Mouse (Mus musculus): ENCODE data around the gene Gm21761. TPM values are rescaled to one million over a fixed set of nuclear protein-coding genes. Genes with fewer than 3 reads are reported as not detected.
"Not testable (repeated sequence)": the region's sequence is repeated elsewhere in the genome, so short reads cannot be mapped to it uniquely, and the experiment has no call there.

Gm21761 gene
- polyA plus RNA-seq (2012) = not detected in 2 replicates

DNA sequence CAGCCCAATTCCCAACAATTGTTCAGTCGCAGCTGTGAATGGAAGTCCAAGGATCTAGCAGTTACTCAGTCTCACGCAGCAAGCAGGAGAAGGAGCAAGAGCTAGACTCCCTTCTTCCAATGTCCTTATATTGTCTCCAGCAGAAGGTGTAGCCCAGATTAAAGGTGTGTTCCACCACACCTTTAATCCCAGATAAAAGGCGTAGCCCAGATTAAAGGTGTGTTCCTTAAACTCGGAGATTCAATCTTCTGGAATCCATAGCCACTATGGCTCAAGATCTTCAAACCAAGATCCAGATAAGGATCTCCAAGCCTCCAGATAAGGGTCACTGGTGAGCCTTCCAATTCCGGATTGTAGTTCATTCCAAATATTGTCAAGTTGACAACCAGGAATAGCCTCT, at the start of gene Gm21761:
Gene Gm21761, minus strand, starts transcription at position 101 of the 400 bp plus-strand sequence.
- H3K4me1 ChIP-seq (ENCODE audit: control insufficient read depth); H3K36me3 ChIP-seq (ENCODE audit: control insufficient read depth): not testable (repeated sequence)

DNA sequence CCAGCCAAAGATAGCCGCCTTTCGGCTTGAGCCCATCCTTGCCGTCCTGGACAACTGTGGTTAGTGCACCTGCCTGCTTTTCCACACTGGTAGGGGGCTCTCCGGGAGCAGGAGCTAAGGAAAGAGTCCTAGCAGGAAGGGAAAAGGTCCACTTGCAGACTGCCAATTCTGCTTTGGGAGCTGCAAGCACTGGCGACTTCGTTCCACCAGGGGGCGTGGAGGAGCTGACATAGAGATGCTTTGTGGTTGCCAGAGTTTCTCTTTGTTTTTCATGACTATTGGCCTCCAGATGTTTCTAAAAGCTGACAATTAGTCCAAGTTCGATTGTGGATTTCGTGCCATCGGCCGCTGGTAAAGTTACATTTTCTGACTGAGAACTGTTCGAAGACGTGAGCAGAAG, 40.1 kb upstream of the Gm21761 start:
- not testable (repeated sequence) for H3K4me3 ChIP-seq (replicated peaks); H3K4me1 ChIP-seq (ENCODE audit: control insufficient read depth); H3K36me3 ChIP-seq (ENCODE audit: control insufficient read depth); H3K9me3 ChIP-seq (ENCODE audit: control insufficient read depth, low read length)
- H3K27me3 ChIP-seq (ENCODE audit: control insufficient read depth) = peaks cover 12% of the 10 kb centered on the region

More for the DNA sequence above, at the start of gene Gm21761:
- H3K9me3 ChIP-seq (ENCODE audit: control insufficient read depth, low read length); H3K27me3 ChIP-seq (ENCODE audit: control insufficient read depth); H3K4me3 ChIP-seq (replicated peaks): not testable (repeated sequence)

DNA sequence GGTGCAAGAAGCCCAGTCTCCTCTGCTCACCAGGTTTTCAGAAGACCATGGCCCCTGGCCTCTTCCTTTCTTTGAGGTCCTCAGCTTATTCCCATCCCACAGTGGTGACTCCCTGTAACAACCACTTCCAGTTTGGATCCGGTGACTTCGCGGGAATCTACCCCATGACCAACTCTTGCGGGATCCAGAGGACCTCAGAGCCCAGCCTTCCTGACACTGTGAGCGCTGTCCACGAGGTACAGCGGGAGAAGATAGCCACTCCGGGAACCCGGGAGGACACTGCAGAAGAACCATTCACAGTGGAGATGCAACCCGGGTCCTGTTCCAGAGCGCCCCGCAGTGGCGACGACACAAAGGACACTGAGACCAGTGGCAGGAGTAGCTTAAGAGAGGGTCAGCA, 39.1 kb upstream of the Gm21761 start:
- H3K4me1 ChIP-seq (ENCODE audit: control insufficient read depth) = not testable (repeated sequence)

DNA sequence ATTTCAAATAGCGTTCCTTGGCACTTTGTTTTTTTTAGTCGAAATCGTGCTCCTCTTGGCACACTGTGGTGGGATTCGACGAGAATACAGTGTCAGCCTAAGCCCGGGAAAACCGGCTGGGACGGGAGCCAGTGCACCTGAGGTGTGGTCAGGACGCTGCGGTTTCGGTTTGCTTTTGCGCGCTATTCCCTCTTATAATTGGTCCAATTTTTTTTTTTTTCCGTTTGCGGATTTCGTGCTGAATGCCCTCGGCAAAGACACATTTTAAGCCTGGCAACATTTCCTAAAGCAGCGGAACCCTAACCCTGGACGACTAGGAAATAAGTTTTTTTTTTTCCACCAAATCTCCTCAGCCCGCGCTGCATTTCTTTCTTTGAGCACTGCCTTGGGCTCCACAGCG, 36.9 kb upstream of the Gm21761 start:
- H3K4me3 ChIP-seq (replicated peaks); H3K36me3 ChIP-seq (ENCODE audit: control insufficient read depth); H3K4me1 ChIP-seq (ENCODE audit: control insufficient read depth); H3K9me3 ChIP-seq (ENCODE audit: control insufficient read depth, low read length): not testable (repeated sequence)
- H3K27me3 ChIP-seq (ENCODE audit: control insufficient read depth) = peaks cover 12% of the 10 kb centered on the region

More for the DNA sequence above, 39.1 kb upstream of the Gm21761 start:
- not testable (repeated sequence) for H3K4me3 ChIP-seq (replicated peaks); H3K9me3 ChIP-seq (ENCODE audit: control insufficient read depth, low read length); H3K36me3 ChIP-seq (ENCODE audit: control insufficient read depth)
- H3K27me3 ChIP-seq (ENCODE audit: control insufficient read depth) = peaks cover 12% of the 10 kb centered on the region

- not testable (repeated sequence) for H3K4me1 ChIP-seq (ENCODE audit: control insufficient read depth); H3K36me3 ChIP-seq (ENCODE audit: control insufficient read depth); H3K4me3 ChIP-seq (replicated peaks); H3K9me3 ChIP-seq (ENCODE audit: control insufficient read depth, low read length)
- H3K27me3 ChIP-seq (ENCODE audit: control insufficient read depth) = peaks cover 12% of the 10 kb centered on the region
Observed at GRCm38 (mm10) chr13:119965302-119965952, 36.4 kb upstream of the Gm21761 start.

- not testable (repeated sequence) for H3K4me1 ChIP-seq (ENCODE audit: control insufficient read depth); H3K36me3 ChIP-seq (ENCODE audit: control insufficient read depth); H3K4me3 ChIP-seq (replicated peaks); H3K9me3 ChIP-seq (ENCODE audit: control insufficient read depth, low read length)
- H3K27me3 ChIP-seq (ENCODE audit: control insufficient read depth) = peaks cover 12% of the 10 kb centered on the region
Observed at GRCm38 (mm10) chr13:119962856-119963255, 33.8 kb upstream of the Gm21761 start.

- not testable (repeated sequence) for H3K9me3 ChIP-seq (ENCODE audit: control insufficient read depth, low read length); H3K27me3 ChIP-seq (ENCODE audit: control insufficient read depth); H3K36me3 ChIP-seq (ENCODE audit: control insufficient read depth); H3K4me1 ChIP-seq (ENCODE audit: control insufficient read depth); H3K4me3 ChIP-seq (replicated peaks)
Observed at GRCm38 (mm10) chr13:119955567-119955966, 26.5 kb upstream of the Gm21761 start.

DNA sequence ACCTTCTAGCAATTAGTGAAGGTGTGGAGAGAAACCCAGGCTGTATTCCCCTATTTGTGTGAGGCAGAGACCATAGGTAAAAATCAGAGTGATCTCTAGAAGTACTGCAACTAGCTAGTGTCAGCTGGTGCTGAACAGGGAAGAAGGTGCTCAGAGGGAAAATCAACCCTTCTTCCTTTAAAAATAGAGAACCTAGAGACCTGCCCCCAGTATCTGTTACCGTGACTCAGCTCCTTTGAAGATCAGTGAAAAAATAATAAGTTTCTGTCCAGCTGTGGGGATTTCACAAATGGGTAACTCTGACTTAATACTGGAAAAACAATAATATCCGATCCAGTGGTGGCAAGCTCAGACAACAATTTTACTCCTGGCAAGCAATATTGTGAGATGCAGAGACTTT, 26.0 kb upstream of the Gm21761 start:
- not testable (repeated sequence) for H3K9me3 ChIP-seq (ENCODE audit: control insufficient read depth, low read length); H3K4me3 ChIP-seq (replicated peaks); H3K36me3 ChIP-seq (ENCODE audit: control insufficient read depth); H3K27me3 ChIP-seq (ENCODE audit: control insufficient read depth); H3K4me1 ChIP-seq (ENCODE audit: control insufficient read depth)

GRCm38 (mm10) chr13:119950706-119951105, 21.6 kb upstream of the Gm21761 start, which contains the start of gene B020031M17Rik:
Gene B020031M17Rik (minus strand): TSS chr13:119950806.
- H3K27me3 ChIP-seq (ENCODE audit: control insufficient read depth); H3K9me3 ChIP-seq (ENCODE audit: control insufficient read depth, low read length); H3K4me1 ChIP-seq (ENCODE audit: control insufficient read depth); H3K4me3 ChIP-seq (replicated peaks); H3K36me3 ChIP-seq (ENCODE audit: control insufficient read depth): not testable (repeated sequence)

- not testable (repeated sequence) for H3K9me3 ChIP-seq (ENCODE audit: control insufficient read depth, low read length)
Observed at GRCm38 (mm10) chr13:119924597-119925340, 4.3 kb downstream of the Gm21761 start.

GRCm38 (mm10) chr13:119916966-119917722, 11.9 kb downstream of the Gm21761 start:
- not testable (repeated sequence) for H3K4me3 ChIP-seq (replicated peaks); H3K9me3 ChIP-seq (ENCODE audit: control insufficient read depth, low read length); H3K36me3 ChIP-seq (ENCODE audit: control insufficient read depth); H3K4me1 ChIP-seq (ENCODE audit: control insufficient read depth); H3K27me3 ChIP-seq (ENCODE audit: control insufficient read depth)

More at GRCm38 (mm10) chr13:119924597-119925340, 4.3 kb downstream of the Gm21761 start:
- H3K4me1 ChIP-seq (ENCODE audit: control insufficient read depth); H3K27me3 ChIP-seq (ENCODE audit: control insufficient read depth); H3K36me3 ChIP-seq (ENCODE audit: control insufficient read depth); H3K4me3 ChIP-seq (replicated peaks): not testable (repeated sequence)

DNA sequence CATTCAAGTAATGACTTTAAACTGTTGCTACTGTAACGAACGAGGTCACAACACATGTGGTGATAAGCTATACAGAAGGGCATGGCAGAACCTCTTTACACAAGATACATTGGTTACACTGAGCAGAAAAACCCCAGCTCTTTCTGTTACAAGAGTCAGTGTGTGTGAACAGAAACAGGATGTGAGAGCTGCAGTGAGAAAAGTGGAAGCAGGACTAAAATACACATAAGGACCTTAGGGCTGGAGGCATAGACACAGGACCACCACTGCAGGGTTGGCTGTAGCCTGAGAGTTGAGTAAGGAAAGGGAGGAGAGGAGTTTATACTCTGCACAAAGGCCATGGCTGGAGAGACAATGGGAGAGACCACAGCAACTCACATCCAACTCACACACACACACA, 12.6 kb downstream of the Gm21761 start:
- not testable (repeated sequence) for H3K4me3 ChIP-seq (replicated peaks); H3K36me3 ChIP-seq (ENCODE audit: control insufficient read depth); H3K9me3 ChIP-seq (ENCODE audit: control insufficient read depth, low read length); H3K27me3 ChIP-seq (ENCODE audit: control insufficient read depth); H3K4me1 ChIP-seq (ENCODE audit: control insufficient read depth)

DNA sequence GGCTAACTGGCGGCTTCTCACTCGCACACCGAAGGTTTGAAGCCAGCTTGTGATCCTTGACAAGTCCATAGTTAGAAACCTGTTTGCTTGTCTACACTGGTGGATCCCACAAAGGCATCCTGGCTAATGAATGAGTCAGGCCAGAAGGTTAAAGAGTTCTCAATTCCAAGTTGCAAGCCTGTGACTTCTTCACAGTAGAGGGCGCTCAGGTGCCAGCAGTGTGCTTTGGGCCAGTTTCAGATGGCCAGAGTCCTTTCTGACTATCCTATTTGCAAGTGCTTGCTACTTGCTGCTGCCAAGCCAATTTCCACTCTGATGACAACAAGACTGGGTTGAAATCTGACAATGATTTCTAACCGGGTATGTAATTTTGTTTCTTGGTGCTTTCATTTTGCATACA, 30.5 kb downstream of the Gm21761 start:
- H3K4me1 ChIP-seq (ENCODE audit: control insufficient read depth); H3K36me3 ChIP-seq (ENCODE audit: control insufficient read depth); H3K9me3 ChIP-seq (ENCODE audit: control insufficient read depth, low read length); H3K27me3 ChIP-seq (ENCODE audit: control insufficient read depth); H3K4me3 ChIP-seq (replicated peaks): not testable (repeated sequence)

DNA sequence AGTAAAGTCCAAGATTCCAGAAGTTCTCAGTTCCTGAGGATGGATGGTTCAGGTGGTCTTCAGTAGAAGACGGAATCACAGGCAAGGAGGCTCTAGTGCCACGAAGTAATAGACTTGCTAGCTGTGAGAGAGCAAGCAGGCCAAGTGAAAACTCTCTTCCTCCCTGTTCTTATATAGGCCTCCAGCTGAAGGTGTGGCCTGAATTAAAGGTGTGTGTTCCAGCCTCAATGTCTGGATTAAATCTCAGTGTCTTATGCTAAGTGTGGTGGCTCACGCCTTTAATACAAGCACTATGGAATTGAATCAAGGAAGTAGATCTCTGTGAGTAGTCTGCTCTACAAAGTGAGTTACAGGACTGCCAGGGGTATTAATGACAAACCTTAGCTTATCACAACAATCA, 34.4 kb downstream of the Gm21761 start, which contains the start of gene Tcstv1:
Gene Tcstv1, minus strand, starts transcription at position 101 of the 400 bp plus-strand sequence.
- H3K4me3 ChIP-seq (replicated peaks); H3K9me3 ChIP-seq (ENCODE audit: control insufficient read depth, low read length); H3K4me1 ChIP-seq (ENCODE audit: control insufficient read depth); H3K27me3 ChIP-seq (ENCODE audit: control insufficient read depth); H3K36me3 ChIP-seq (ENCODE audit: control insufficient read depth): not testable (repeated sequence)
